Mouse (Mus musculus) liver, embryonic 14.5 days (tissue): Measurements from ENCODE around the gene Rabep1. TPM values are rescaled to one million over a fixed set of nuclear protein-coding genes. Genes with fewer than 3 reads are reported as not detected.

Experiments used
- ATAC-seq: fragments of 200-750 bp; cut with Nextera tagmentation; 2 replicates; pipeline ENCODE4 v1.8.0; 2017; ENCODE audit warnings: moderate number of reproducible peaks, mild to moderate bottlenecking, moderate library complexity; ENCODE audit not compliant: insufficient read depth
- DNase-seq, 3 experiments: peaks; one replicate each; pipeline ENCODE4 v3.0.0-alpha.2; 2012 to 2013; ENCODE audit warnings: low read depth in 3 of 3, low spot score in 3 of 3
- H3K27ac ChIP-seq: fragments of 300-500 bp; sonication (generic); 2 replicates; pipeline ENCODE4 v1.5.1; 2014; ENCODE audit warnings: moderate library complexity, mild to moderate bottlenecking, control low read depth, inconsistent platforms
- H3K27me3 ChIP-seq: fragments of 300-500 bp; sonication (generic); 2 replicates; pipeline ENCODE4 v1.6.1; 2014; ENCODE audit warnings: mild to moderate bottlenecking, low read length, moderate library complexity; ENCODE audit not compliant: control insufficient read depth, insufficient read depth
- H3K36me3 ChIP-seq: fragments of 300-500 bp; sonication (generic); replicated peaks from 2 replicates; pipeline ENCODE4 v1.6.1; 2014; ENCODE audit warnings: low read depth; ENCODE audit not compliant: control insufficient read depth, insufficient read depth
- H3K4me1 ChIP-seq, 2 experiments: fragments of 200-500 bp in 1 of 2; fragments of 300-500 bp in 1 of 2; sonication (generic) in 1 of 2; replicated peaks; 2 replicates each; pipeline ENCODE4 v1.6.1; 2012 to 2014; ENCODE audit warnings: antibody characterized with exemption in 1 of 2, inconsistent platforms in 1 of 2, low read length in 1 of 2; ENCODE audit not compliant: control insufficient read depth in 2 of 2, insufficient read depth in 2 of 2
- H3K4me2 ChIP-seq: fragments of 300-500 bp; sonication (generic); 2 replicates; pipeline ENCODE4 v1.6.1; 2014; ENCODE audit warnings: low read depth, mild to moderate bottlenecking, control low read depth, moderate library complexity
- H3K4me3 ChIP-seq, 2 experiments: fragments of 200-500 bp in 1 of 2; fragments of 300-500 bp in 1 of 2; sonication (generic) in 1 of 2; 2 replicates each; pipeline ENCODE4 v1.5.1; 2012 to 2014; ENCODE audit warnings: low read depth in 2 of 2, low read length in 2 of 2, mild to moderate bottlenecking in 2 of 2, control low read depth in 1 of 2, inconsistent platforms in 1 of 2, moderate library complexity in 1 of 2; ENCODE audit not compliant: insufficient read depth in 1 of 2
- H3K9ac ChIP-seq: fragments of 300-500 bp; sonication (generic); replicated peaks from 2 replicates; pipeline ENCODE4 v1.6.1; 2014; ENCODE audit warnings: mild to moderate bottlenecking, control low read depth, moderate library complexity
- H3K9me3 ChIP-seq: fragments of 300-500 bp; sonication (generic); 2 replicates; pipeline ENCODE4 v1.6.1; 2016; ENCODE audit warnings: low read length, mixed read lengths; ENCODE audit not compliant: control insufficient read depth
- CTCF ChIP-seq: IDR thresholded peaks from 2 replicates; pipeline ENCODE4 v1.5.1; 2016; ENCODE audit warnings: antibody characterized with exemption, low read depth, control low read depth
- EP300 ChIP-seq: IDR thresholded peaks from 2 replicates; pipeline ENCODE4 v1.6.1; 2016; ENCODE audit warnings: antibody characterized with exemption, low read depth
- WGBS: fragments of 180-500 bp; shearing (Covaris S2); extraction: QIAGEN DNeasy Blood & Tissue Kit; methylation state at CpG from one replicate; pipeline ENCODE4 v1.1.7; 2014; ENCODE audit not compliant: insufficient replicate concordance; 5-methylcytosine and 5-hydroxymethylcytosine counted together
- polyA plus RNA-seq, 2 experiments: library from polyadenylated mRNA; depleted of rRNA in 1 of 2; stranded (reverse) in 1 of 2; unstranded in 1 of 2; fragments of >200 nt; fragmentation: Nextera tagmentation in 1 of 2; extraction: Ambion mirVana in 1 of 2; gene quantifications; 2 replicates each; pipeline versions ENCODE4 v1.2.1 to v1.2.3; 2012 to 2014

The Rabep1 gene
- polyA plus RNA-seq, 2 experiments: 3.7 to 9.1 TPM

DNA sequence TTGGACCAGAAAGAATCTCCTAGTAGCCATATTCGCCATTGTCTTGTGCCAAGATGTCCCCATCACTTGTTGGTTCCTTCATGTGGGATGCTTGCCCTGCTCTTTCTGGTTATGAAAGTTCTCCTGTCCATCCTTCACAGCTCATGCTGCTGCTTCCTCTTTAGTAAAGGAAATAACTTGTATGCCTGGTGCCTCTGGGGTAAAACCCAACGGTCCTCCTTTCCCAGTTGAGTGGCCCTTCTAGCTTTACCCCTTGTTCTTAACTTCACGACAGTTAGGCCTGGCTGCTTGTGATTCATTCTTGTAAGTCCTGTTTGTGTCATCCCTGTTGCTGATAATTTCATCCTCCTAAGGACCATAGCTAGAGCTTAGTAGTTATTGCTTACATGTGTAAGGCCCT is 66.7 kb downstream of the Rabep1 start:
- no peak for DNase-seq
- Histone ChIP-seq H3K4me3 (no peak overlapping the region), H3K27me3 (no peaks in the 10 kb centered on the region), H3K9ac (no peak overlapping the region), H3K4me2 (no peak overlapping the region), H3K36me3 (peaks cover 8% of the 10 kb centered on the region), H3K27ac (no peak overlapping the region), H3K4me1 (no peaks in the 10 kb centered on the region), H3K9me3 (no peaks in the 10 kb centered on the region)
- no peak for ATAC-seq
- WGBS: 65% methylated on average over 3 of the region's 3 CpGs
- TF ChIP-seq EP300: no peak
- no peak for TF ChIP-seq CTCF

DNA sequence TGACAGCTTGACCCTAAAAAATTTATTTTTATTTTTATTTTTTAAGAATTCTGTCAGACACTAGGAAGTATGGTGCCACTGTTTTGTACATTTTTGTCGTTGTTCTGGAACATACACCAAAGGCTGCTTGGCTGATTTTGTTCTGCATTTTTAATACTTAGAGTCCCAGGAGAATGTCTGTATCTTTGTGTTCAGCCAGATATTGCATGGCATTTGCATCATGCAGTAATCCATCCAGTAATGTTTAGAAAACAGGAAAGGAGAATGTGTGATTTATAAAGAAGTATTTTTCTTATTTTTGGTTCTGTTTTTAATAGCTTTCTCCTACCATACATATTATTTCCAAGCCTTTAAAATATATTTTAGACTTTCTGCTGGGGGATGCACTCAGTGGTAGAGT is 67.3 kb downstream of the Rabep1 start:
- Histone ChIP-seq H3K4me3 (no peak overlapping the region), H3K4me2 (no peak overlapping the region), H3K9ac (no peak overlapping the region), H3K27ac (no peak overlapping the region), H3K36me3 (peaks cover 8% of the 10 kb centered on the region), H3K4me1 (no peaks in the 10 kb centered on the region), H3K27me3 (no peaks in the 10 kb centered on the region), H3K9me3 (no peaks in the 10 kb centered on the region)
- 68% methylated on average over 1 of the region's 1 CpGs for WGBS
- ATAC-seq (no peak), DNase-seq (no peak)
- TF ChIP-seq CTCF: no peak

GRCm38 (mm10) chr11:70917896-70918295 is 73.3 kb downstream of the Rabep1 start:
- no peaks in the 10 kb centered on the region for H3K4me1 ChIP-seq
- no peaks in the 10 kb centered on the region for H3K9me3 ChIP-seq
- H3K9ac ChIP-seq: no peak overlapping the region
- no peak overlapping the region for H3K4me2 ChIP-seq
- peaks cover 7% of the 10 kb centered on the region for H3K36me3 ChIP-seq
- no peak overlapping the region for H3K4me3 ChIP-seq
- WGBS: 67% methylated on average over 2 of the region's 2 CpGs
- no peak for TF ChIP-seq CTCF
- TF ChIP-seq EP300: no peak
- ATAC-seq (no peak), DNase-seq (no peak)
- H3K27me3 ChIP-seq: no peaks in the 10 kb centered on the region
- no peak overlapping the region for H3K27ac ChIP-seq

GRCm38 (mm10) chr11:70919524-70919923 is 74.9 kb downstream of the Rabep1 start:
- H3K27me3 ChIP-seq: no peaks in the 10 kb centered on the region
- H3K4me1 ChIP-seq: no peaks in the 10 kb centered on the region
- H3K36me3 ChIP-seq: peaks cover 15% of the 10 kb centered on the region
- 73% methylated on average over 4 of the region's 4 CpGs for WGBS
- no peak overlapping the region for H3K9ac ChIP-seq
- H3K4me3 ChIP-seq: no peak overlapping the region
- ATAC-seq (no peak), DNase-seq (no peak)
- no peak for TF ChIP-seq CTCF
- H3K27ac ChIP-seq: no peak overlapping the region
- H3K4me2 ChIP-seq: no peak overlapping the region
- H3K9me3 ChIP-seq: no peaks in the 10 kb centered on the region

GRCm38 (mm10) chr11:70931461-70931860 is 86.9 kb downstream of the Rabep1 start:
- H3K4me1 ChIP-seq: no peaks in the 10 kb centered on the region
- ATAC-seq (no peak), DNase-seq (no peak)
- no peak overlapping the region for H3K4me2 ChIP-seq
- no peaks in the 10 kb centered on the region for H3K27me3 ChIP-seq
- no peak overlapping the region for H3K27ac ChIP-seq
- WGBS: 79% methylated on average over 5 of the region's 5 CpGs
- no peak overlapping the region for H3K4me3 ChIP-seq
- no peak for TF ChIP-seq CTCF
- TF ChIP-seq EP300: no peak
- H3K9me3 ChIP-seq: no peaks in the 10 kb centered on the region
- H3K9ac ChIP-seq: no peak overlapping the region
- peaks cover 15% of the 10 kb centered on the region for H3K36me3 ChIP-seq

DNA sequence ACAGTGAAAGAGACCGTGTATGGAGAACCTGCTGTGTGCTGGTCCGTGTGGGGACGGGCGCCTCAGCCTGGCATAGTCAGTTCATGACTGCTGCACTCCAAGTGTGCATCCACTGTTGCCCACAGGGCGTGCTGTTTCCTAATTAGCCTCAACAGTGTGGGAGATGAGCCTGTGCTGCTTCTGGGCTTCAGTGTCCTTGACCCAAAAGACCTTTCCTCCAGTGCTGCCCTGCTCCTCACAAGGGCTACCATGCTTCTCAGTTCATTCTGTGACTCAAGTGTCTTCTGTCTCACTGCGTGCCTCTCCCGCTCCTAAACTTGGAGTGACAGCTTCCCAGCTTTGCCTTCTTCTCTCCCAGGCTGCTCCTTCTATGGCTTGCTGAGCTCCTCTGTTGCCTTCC is 90.7 kb downstream of the Rabep1 start:
- no peak overlapping the region for H3K4me3 ChIP-seq
- ATAC-seq (no peak), DNase-seq (no peak)
- H3K4me2 ChIP-seq: no peak overlapping the region
- 80% methylated on average over 7 of the region's 7 CpGs for WGBS
- no peaks in the 10 kb centered on the region for H3K9me3 ChIP-seq
- no peak overlapping the region for H3K9ac ChIP-seq
- no peaks in the 10 kb centered on the region for H3K4me1 ChIP-seq
- H3K27me3 ChIP-seq: no peaks in the 10 kb centered on the region
- no peak overlapping the region for H3K27ac ChIP-seq
- TF ChIP-seq EP300 (no peak), CTCF (peak; percentile 41)
- peaks cover 19% of the 10 kb centered on the region for H3K36me3 ChIP-seq
